Mouse (Mus musculus): ENCODE measurements around the gene Agr2. TPM values are rescaled to one million over a fixed set of nuclear protein-coding genes. Genes with fewer than 3 reads are reported as not detected.

The Agr2 gene
- polyA plus RNA-seq, 1 experiment from 2014 or later = not detected

- Histone ChIP-seq H3K9ac (replicated peaks) (no peak overlapping the region), H3K4me2 (ENCODE audit: low read depth, low read length) (no peak overlapping the region), H3K9me3 (ENCODE audit: low read length) (no peaks in the 10 kb centered on the region), H3K4me3 (ENCODE audit: low read depth, low read length) (no peak overlapping the region), H3K36me3 (replicated peaks; ENCODE audit: insufficient read depth, low read length) (no peaks in the 10 kb centered on the region), H3K27me3 (ENCODE audit: insufficient read depth, low read length) (no peaks in the 10 kb centered on the region), H3K4me1 (ENCODE audit: insufficient read depth) (no peaks in the 10 kb centered on the region), H3K27ac (ENCODE audit: low read depth) (no peak overlapping the region)
- DNase-seq = no peak
- ATAC-seq = no peak
- TF ChIP-seq EP300 (IDR thresholded peaks at IDR 0.05; ENCODE audit: low read depth) (no peak), CTCF (IDR thresholded peaks at IDR 0.05; ENCODE audit: low read depth) (no peak)
Measured at GRCm38 (mm10) chr12:35994098-35994497, 1.4 kb downstream of the Agr2 start.

GRCm38 (mm10) chr12:35995799-35996198 lies 3.1 kb downstream of the Agr2 start:
- Histone ChIP-seq H3K27ac (ENCODE audit: low read depth) (no peak overlapping the region), H3K27me3 (ENCODE audit: insufficient read depth, low read length) (no peaks in the 10 kb centered on the region), H3K4me1 (ENCODE audit: insufficient read depth) (no peaks in the 10 kb centered on the region), H3K4me2 (ENCODE audit: low read depth, low read length) (no peak overlapping the region), H3K9ac (replicated peaks) (no peak overlapping the region), H3K36me3 (replicated peaks; ENCODE audit: insufficient read depth, low read length) (no peaks in the 10 kb centered on the region), H3K9me3 (ENCODE audit: low read length) (no peaks in the 10 kb centered on the region), H3K4me3 (ENCODE audit: low read depth, low read length) (no peak overlapping the region)
- TF ChIP-seq EP300 (IDR thresholded peaks at IDR 0.05; ENCODE audit: low read depth) (no peak), CTCF (IDR thresholded peaks at IDR 0.05; ENCODE audit: low read depth) (peak; percentile 67)
- DNase-seq (no peak), ATAC-seq (no peak)
- 30% methylated on average over 5 of the region's 5 CpGs for WGBS (ENCODE audit: insufficient replicate concordance)

GRCm38 (mm10) chr12:36004714-36005113 lies 12.0 kb downstream of the Agr2 start:
- ATAC-seq = peak; percentile 78
- Histone ChIP-seq H3K36me3 (replicated peaks; ENCODE audit: insufficient read depth, low read length) (no peaks in the 10 kb centered on the region), H3K4me3 (ENCODE audit: low read depth, low read length) (no peak overlapping the region), H3K9ac (replicated peaks) (no peak overlapping the region), H3K9me3 (ENCODE audit: low read length) (no peaks in the 10 kb centered on the region), H3K27me3 (ENCODE audit: insufficient read depth, low read length) (no peaks in the 10 kb centered on the region), H3K27ac (ENCODE audit: low read depth) (no peak overlapping the region), H3K4me2 (ENCODE audit: low read depth, low read length) (no peak overlapping the region), H3K4me1 (ENCODE audit: insufficient read depth) (peaks cover 4% of the 10 kb centered on the region; the same call in 1 of the 2 replicates)
- TF ChIP-seq CTCF (IDR thresholded peaks at IDR 0.05; ENCODE audit: low read depth) (no peak), EP300 (IDR thresholded peaks at IDR 0.05; ENCODE audit: low read depth) (no peak)
- no peak for DNase-seq
- WGBS (ENCODE audit: insufficient replicate concordance) = 53% methylated on average over 4 of the region's 4 CpGs

GRCm38 (mm10) chr12:36007581-36007980 lies 14.9 kb downstream of the Agr2 start:
- WGBS (ENCODE audit: insufficient replicate concordance) = 67% methylated on average over 2 of the region's 2 CpGs
- no peaks in the 10 kb centered on the region for H3K27me3 ChIP-seq (ENCODE audit: insufficient read depth, low read length)
- H3K9ac ChIP-seq (replicated peaks) = no peak overlapping the region
- peaks cover 4% of the 10 kb centered on the region; the same call in 1 of the 2 replicates for H3K4me1 ChIP-seq (ENCODE audit: insufficient read depth)
- no peaks in the 10 kb centered on the region for H3K36me3 ChIP-seq (replicated peaks; ENCODE audit: insufficient read depth, low read length)
- DNase-seq (no peak), ATAC-seq (peak; percentile 44)
- TF ChIP-seq CTCF (IDR thresholded peaks at IDR 0.05; ENCODE audit: low read depth) (no peak), EP300 (IDR thresholded peaks at IDR 0.05; ENCODE audit: low read depth) (no peak)
- H3K4me3 ChIP-seq (ENCODE audit: low read depth, low read length) = no peak overlapping the region
- no peaks in the 10 kb centered on the region for H3K9me3 ChIP-seq (ENCODE audit: low read length)
- H3K27ac ChIP-seq (ENCODE audit: low read depth) = no peak overlapping the region
- no peak overlapping the region for H3K4me2 ChIP-seq (ENCODE audit: low read depth, low read length)

DNA sequence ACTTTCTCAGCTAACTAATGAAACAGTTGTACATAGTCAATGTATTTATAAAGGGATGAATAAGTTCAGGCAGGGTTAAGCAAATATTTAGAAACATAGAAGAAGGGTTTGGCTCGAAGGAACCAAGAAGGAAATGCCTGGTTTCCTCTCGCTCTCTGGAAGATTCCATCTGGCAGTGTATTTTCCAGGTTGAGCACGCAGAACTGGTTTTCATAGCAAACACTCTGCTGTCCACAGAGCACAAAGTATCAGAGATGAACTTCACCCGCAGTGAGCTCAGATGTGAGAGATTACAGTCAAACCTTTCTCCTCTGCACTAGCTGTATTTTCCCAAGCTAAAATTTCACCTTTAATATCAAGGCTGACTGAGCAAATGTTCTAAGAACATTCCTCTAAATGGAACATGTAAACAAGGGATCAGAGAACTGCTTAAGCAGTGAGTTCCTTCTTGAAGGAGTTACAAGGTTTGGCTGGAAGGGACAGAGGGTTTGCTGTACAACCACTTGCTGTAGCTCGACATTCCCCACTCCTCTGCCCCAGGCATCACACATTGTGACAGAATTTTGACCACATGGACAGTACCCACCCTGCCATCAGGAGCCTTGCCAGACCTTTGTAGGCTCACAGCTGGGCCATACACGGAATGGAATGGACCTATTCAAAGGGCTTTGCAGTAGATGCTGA lies 15.8 kb downstream of the Agr2 start:
- Histone ChIP-seq H3K9me3 (ENCODE audit: low read length) (no peaks in the 10 kb centered on the region), H3K4me3 (ENCODE audit: low read depth, low read length) (no peak overlapping the region), H3K9ac (replicated peaks) (no peak overlapping the region), H3K36me3 (replicated peaks; ENCODE audit: insufficient read depth, low read length) (no peaks in the 10 kb centered on the region), H3K27ac (ENCODE audit: low read depth) (no peak overlapping the region), H3K4me1 (ENCODE audit: insufficient read depth) (peaks cover 4% of the 10 kb centered on the region; the same call in 1 of the 2 replicates), H3K27me3 (ENCODE audit: insufficient read depth, low read length) (no peaks in the 10 kb centered on the region), H3K4me2 (ENCODE audit: low read depth, low read length) (no peak overlapping the region)
- WGBS (ENCODE audit: insufficient replicate concordance) = 38% methylated on average over 6 of the region's 6 CpGs
- no peak for ATAC-seq
- no peak for TF ChIP-seq EP300 (IDR thresholded peaks at IDR 0.05; ENCODE audit: low read depth)
- TF ChIP-seq CTCF (IDR thresholded peaks at IDR 0.05; ENCODE audit: low read depth) = no peak
- DNase-seq = no peak

- Histone ChIP-seq H3K9me3 (ENCODE audit: low read length) (no peaks in the 10 kb centered on the region), H3K4me2 (ENCODE audit: low read depth, low read length) (no peak overlapping the region), H3K9ac (replicated peaks) (no peak overlapping the region), H3K36me3 (replicated peaks; ENCODE audit: insufficient read depth, low read length) (no peaks in the 10 kb centered on the region), H3K4me1 (ENCODE audit: insufficient read depth) (no peaks in the 10 kb centered on the region), H3K4me3 (ENCODE audit: low read depth, low read length) (no peak overlapping the region), H3K27me3 (ENCODE audit: insufficient read depth, low read length) (no peaks in the 10 kb centered on the region), H3K27ac (ENCODE audit: low read depth) (no peak overlapping the region)
- no peak for DNase-seq
- no peak for ATAC-seq
- TF ChIP-seq CTCF (IDR thresholded peaks at IDR 0.05; ENCODE audit: low read depth) (no peak), EP300 (IDR thresholded peaks at IDR 0.05; ENCODE audit: low read depth) (no peak)
- 73% methylated on average over 7 of the region's 7 CpGs for WGBS (ENCODE audit: insufficient replicate concordance)
Measured at GRCm38 (mm10) chr12:36013216-36013910, 20.7 kb downstream of the Agr2 start.
